Mouse (Mus musculus) spleen, postnatal 36 days (tissue): Measurements from ENCODE around the gene Ccr9.
A peak's percentile ranks its signal among the peaks of the same experiment; 100 is the strongest.
"Not testable (repeated sequence)": the region's sequence is repeated elsewhere in the genome, so short reads cannot be mapped to it uniquely, and the experiment has no call there.

ENCODE experiments used
- DNase-seq, 2 experiments: peaks; one replicate each; pipeline ENCODE4 v3.0.0; 2022; ENCODE audit warnings: low spot score in 2 of 2, mixed read lengths in 1 of 2

Ccr9 gene

DNA sequence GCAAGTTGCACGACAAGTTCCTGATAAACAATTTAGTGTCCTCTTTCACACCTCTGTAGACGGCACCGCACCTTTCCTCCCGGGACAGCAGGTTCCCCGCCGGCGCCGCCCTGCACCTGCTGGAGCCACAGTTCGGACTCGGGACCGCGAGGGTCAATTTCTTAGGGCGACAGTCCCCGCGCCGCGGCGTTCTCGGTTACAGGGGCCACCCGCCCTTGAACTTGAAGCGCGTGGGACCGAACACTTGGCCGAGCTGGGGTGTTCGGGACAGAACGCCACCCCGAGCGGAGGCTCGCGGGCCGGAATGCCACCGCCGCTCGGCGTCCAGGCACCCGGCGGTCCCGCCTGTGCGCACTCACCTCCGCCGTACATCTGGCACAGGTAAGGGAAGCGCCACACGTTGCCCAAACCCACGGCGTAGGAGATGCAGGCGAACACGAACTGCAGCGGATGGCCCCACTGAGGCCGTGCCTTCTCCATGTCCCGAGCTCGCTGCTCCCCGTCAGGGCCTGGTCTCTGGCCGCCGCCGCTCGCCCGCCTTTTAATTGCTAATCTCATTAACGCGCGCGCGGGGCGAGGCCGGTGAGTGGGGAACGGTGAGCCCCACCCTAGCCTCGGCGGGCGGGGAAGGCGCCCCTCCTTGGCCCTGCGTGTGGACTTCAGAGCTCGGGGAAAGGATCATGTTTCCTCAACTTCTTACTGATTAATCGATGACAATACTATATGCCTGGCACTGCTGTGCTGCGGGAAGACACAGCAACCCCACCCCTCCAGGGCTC is at the start of gene Ccr9, which contains the start of gene Slc6a20a:
Gene Ccr9, plus strand, starts transcription at position 113 of the 779 bp plus-strand sequence.
Gene Slc6a20a, minus strand, starts transcription at position 559 of the 779 bp plus-strand sequence.
- DNase-seq = peak; percentile 43 to 71

- DNase-seq = peak in 1 of 2 experiments; percentile 26
These were observed 46.6 kb upstream of the Ccr9 start for GRCm38 (mm10) chr9:123631666-123632065.

GRCm38 (mm10) chr9:123632281-123632680 is 46.0 kb upstream of the Ccr9 start, which contains the start of gene Slc6a20b:
Gene Slc6a20b (minus strand): TSS chr9:123632565.
- no peak for DNase-seq

GRCm38 (mm10) chr9:123632993-123633392 is 45.2 kb upstream of the Ccr9 start:
- DNase-seq = no peak

GRCm38 (mm10) chr9:123636771-123637170 is 41.5 kb upstream of the Ccr9 start:
- no peak for DNase-seq

DNA sequence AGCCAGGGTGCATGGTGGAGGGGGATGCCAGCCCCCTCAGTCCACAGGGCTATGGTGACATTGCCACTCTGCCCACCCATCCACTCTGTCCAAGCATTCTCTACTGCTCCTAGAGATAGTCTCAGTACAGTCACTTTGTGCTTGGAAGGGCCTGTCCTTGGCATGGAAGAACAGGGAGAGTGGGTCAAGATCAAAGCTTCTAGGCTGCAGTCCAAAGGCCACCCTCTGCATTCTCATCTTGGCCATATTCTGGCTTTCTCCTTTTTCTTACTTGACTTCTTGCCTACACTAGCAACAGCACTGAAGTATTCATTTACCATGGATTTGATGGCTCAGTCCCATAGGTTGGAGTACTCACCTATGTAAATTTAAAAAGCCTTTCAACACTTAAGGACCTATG is 40.0 kb upstream of the Ccr9 start:
- DNase-seq = no peak

- DNase-seq = no peak
These were observed 39.6 kb upstream of the Ccr9 start for GRCm38 (mm10) chr9:123638668-123639089.

GRCm38 (mm10) chr9:123640106-123640505 is 38.1 kb upstream of the Ccr9 start:
- no peak for DNase-seq

- no peak for DNase-seq
These were observed 28.3 kb upstream of the Ccr9 start for GRCm38 (mm10) chr9:123649785-123650511.

DNA sequence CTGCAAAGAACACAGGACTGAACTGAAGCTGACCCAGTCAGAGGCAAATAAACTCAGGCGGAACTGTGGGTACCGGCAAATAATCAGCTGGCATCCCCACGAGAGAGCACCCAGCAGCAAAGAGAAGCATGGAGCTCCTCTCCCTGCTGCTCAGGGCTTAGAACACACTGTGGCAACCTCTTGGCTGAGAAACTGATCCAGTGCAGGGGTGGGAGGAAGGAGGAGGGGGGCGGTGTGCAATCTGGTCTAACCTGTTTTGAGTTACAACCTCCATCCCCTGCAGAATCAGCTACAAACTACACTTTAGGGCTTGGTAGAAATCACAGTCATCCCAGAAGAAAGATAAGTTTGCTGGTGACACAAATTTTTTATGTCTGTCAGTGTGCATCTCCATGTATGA is 26.9 kb upstream of the Ccr9 start:
- DNase-seq = no peak

- DNase-seq = no peak
These were observed 20.8 kb upstream of the Ccr9 start for GRCm38 (mm10) chr9:123657457-123657856.

DNA sequence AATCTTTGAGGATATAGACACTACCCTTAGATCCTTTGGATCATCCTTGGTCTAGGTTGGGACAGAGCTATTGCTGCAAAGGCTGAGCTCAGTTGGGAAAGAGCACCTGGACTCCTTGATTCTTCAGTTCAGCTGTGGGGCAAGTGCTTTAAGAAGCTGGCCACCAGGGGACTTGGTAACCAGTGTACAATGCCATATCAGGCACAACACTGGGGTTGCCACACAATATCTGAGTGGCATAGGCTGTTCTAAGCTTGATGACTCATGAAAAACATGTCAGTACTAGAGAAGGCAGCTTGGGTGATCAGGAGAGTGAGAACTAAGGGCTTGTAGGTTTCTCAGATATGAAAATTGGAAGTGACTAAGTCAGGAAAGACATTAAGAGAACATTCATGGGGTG is 19.3 kb upstream of the Ccr9 start:
- DNase-seq = no peak

DNA sequence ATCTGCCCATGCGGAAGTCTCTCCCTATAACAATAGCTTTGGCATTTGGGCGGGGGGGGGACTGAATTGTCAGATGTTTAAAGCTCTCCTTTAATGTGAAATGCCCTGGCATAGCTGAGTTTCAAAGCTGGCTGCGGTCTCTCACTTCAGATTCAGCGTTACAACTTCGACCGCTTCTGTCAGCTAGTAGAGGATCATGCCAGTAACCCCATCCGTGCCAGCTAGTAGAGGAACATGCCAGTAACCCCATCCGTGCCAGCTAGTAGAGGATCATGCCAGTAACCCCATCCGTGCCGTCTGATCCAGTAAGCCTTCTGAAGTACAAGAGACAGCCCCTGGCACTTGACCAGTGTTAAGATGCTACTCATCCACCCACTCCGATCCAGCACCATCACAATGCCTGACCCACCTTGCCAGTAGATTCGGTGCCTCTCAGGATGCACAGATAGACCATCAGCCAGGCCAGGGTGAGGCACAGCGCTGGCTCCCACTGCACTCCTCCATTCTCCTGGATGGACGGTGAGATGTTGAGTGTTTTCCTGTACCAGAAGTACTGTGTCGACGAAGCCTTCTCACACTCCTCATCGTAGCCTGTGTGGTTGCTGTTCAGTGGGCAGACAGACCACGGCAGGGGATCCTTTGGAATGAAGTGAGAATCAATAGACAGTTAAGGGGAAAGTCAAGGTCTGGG is 18.1 kb upstream of the Ccr9 start:
- DNase-seq = not testable (repeated sequence)

DNA sequence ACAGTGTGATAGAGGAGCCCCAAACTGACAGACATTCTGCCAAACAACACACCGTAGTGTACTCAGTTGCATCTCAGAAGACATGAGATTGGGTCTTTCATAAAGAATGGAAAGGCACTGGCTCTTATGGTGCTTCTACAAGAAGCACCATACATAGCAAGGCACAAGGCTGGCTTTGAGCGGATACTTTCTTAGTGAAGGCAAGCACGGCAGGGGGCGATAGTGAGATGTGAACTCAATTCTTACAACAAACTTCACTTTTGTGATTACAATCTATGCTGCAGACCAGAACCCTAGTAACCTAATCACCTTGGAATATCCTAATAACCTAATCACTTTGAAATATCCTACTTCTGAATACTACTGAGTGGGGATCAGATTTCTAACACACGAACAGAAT is 12.6 kb upstream of the Ccr9 start:
- DNase-seq = peak; percentile 29 to 41

- no peak for DNase-seq
These were observed 959 bp downstream of the Ccr9 start for GRCm38 (mm10) chr9:123679198-123679597.

DNA sequence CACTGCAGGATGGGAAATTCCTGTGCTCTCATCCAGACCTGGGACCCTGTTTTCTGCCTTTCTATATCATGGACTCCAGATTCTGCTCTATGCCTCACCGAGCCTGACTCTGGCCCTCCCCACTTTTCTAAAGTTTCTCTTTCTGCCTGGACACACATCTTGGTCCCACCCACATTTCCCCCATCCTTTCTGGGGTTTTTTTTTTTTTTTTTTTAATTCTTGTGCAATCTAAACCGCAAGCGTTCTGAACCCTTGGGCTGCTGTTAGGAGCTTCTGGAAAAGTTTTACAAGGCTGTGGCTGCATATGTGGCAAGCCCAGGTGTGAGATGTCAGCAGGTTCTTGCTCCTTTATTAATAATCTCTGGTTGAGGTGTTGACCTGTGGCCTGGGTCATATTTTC is 5.5 kb downstream of the Ccr9 start:
- no peak for DNase-seq

DNA sequence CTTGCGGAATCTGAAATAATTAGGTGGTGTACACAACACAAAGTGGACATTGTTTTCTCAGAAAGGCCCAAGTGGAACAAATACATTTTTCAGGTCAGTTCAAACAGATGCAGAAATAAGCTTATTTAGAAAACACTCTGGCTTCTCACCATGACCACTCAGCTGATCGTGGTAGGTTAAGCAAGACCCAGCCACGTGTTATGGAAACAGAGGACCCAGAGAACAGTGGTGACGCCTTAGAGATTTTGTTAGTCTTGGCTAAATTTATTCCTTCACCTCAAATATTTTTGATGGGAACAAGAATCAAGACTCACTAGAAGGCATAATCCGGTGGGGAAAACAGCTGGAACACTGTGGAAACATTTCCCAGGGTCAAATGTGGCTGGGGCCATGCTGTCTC is 8.0 kb downstream of the Ccr9 start:
- DNase-seq = no peak

GRCm38 (mm10) chr9:123688227-123688626 is 10.0 kb downstream of the Ccr9 start:
- DNase-seq = no peak

DNA sequence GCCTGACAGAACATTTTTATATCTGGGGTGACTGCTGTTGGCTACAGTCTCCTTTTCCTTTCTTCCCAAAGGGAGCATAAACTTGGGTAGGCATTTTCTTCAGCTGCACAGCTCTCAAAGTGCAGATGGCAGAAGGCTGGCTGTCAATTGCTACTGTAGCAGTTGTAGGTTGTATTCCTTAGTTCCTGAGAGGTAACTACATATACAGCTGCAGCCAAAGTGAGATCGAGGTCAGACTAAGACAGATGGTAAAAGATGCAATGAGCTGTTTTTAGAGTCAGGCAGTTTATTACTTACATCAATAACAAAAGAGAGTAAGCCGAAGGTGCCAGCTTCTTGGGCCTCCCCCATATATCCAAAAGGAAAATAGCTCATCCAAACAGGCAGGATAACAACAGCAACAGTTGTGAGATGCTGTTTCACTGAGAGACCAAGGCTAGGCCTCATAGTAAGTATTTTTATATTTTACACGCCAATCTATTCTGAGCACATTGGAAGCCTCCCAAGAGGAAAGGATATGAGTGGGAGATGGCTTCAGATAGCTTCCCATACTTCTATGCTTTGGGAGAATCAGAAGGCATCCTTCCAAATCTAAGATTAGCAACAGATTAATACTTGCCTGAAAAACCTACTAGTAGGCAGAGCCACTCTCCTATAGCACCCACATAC is 17.5 kb downstream of the Ccr9 start:
- DNase-seq = no peak

DNA sequence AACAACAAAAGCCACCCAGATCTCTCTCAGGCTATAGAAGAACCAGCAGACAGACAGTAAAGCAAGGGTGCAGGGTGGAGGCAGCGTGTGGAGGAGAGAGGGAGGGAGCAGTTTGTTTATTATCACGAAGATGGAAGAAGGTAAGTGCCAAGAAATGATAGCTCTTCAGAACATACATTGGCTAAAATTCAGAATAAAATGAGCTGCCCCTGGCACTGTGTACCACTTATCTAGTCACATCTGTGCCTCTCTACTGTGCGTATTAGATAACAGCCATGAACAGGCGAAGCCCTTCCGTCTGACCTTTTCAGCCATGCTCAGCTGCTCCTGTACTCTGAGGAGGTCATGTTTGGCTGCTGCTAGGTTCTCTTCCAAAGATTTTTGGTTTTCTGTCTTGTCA is 23.6 kb downstream of the Ccr9 start:
- DNase-seq = peak; percentile 6 to 41

DNA sequence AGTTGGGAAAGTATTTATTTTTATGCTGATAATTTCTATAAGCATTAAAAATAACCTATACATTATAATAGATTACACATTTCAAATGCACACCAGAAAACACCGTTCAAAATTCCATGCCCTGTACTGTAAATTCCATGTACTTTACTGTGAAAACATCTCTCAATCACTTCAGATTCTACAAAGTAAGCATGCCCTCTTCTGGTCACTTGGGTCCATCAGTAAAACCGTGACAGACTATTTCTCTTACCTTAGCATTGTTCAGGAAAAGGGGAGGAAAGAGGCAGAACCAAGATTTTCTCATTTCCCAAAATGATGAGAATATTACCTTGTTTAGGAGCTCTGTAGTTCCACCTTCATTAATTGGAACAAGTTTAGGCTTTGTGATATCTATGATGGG is 31.0 kb downstream of the Ccr9 start:
- no peak for DNase-seq

GRCm38 (mm10) chr9:123713111-123713510 is 34.9 kb downstream of the Ccr9 start:
- no peak for DNase-seq
